11 mouse cellular contexts compared by ENCODE assay signal in genomic region chr8:105521061-105521460, GRCm38 (mm10). TPM values are rescaled to one million over a fixed set of nuclear protein-coding genes. Genes with fewer than 3 reads are reported as not detected.
A peak's percentile ranks its signal among the peaks of the same experiment; 100 is the strongest.
DNase-seq lines count a peak whose midpoint lies in the region; ATAC-seq lines count a peak whose summit lies in the region.
"Had no signal": no experiment of that assay in that cellular context is flagged by ENCODE, and none has a peak within 500 bp of the region (broad histone marks: within the 10 kb centered on the region; RNA-seq: fewer than 3 reads in every experiment).

No protein-coding gene starts in this region.

- H3K9me3 ChIP-seq in embryonic facial prominence, embryonic 10.5 days = no peaks in the 10 kb centered on the region
- H3K9me3 ChIP-seq in limb, embryonic 10.5 days (replicated peaks) = no peaks in the 10 kb centered on the region
- no peaks in the 10 kb centered on the region for H3K9me3 ChIP-seq in neural tube, embryonic 13.5 days

- intact Hi-C loops in left cerebral cortex, postnatal 4 days (cut with DNase I) = no loop called here
- intact Hi-C loops in left cerebral cortex, postnatal 36 days (cut with DNase I) = no loop called here

- H3K36me3 ChIP-seq in embryonic facial prominence, embryonic 10.5 days (replicated peaks) = peaks cover 38% of the 10 kb centered on the region
- peaks cover 56% of the 10 kb centered on the region for H3K36me3 ChIP-seq in limb, embryonic 10.5 days
- peaks cover 49% of the 10 kb centered on the region for H3K36me3 ChIP-seq in neural tube, embryonic 13.5 days

- peak overlapping the region; percentile 32 for H3K9ac ChIP-seq in neural tube, embryonic 13.5 days

- no peak for ATAC-seq in neural tube, embryonic 13.5 days (ENCODE audit: low read depth)

- H3K4me2 ChIP-seq in neural tube, embryonic 13.5 days = peak overlapping the region; percentile 24

- H3K27ac ChIP-seq in embryonic facial prominence, embryonic 10.5 days (replicated peaks) = peak overlapping the region; percentile 92
- H3K27ac ChIP-seq in limb, embryonic 10.5 days = peak overlapping the region; percentile 99
- H3K27ac ChIP-seq in neural tube, embryonic 13.5 days (replicated peaks) = peak overlapping the region; percentile 68

- peaks cover 72% of the 10 kb centered on the region for H3K4me1 ChIP-seq in embryonic facial prominence, embryonic 10.5 days
- peaks cover 74% of the 10 kb centered on the region for H3K4me1 ChIP-seq in limb, embryonic 10.5 days
- H3K4me1 ChIP-seq in neural tube, embryonic 13.5 days (replicated peaks) = peaks cover 52% of the 10 kb centered on the region

- H3K4me3 ChIP-seq in embryonic facial prominence, embryonic 10.5 days = peak overlapping the region; percentile 84
- H3K4me3 ChIP-seq in limb, embryonic 10.5 days = peak overlapping the region; percentile 97
- H3K4me3 ChIP-seq in neural tube, embryonic 13.5 days = no peak overlapping the region

- WGBS in embryonic facial prominence, embryonic 10.5 days = 0% methylated on average over 3 of the region's 3 CpGs
- WGBS in limb, embryonic 10.5 days = 3% methylated on average over 3 of the region's 3 CpGs
- 0% methylated on average over 3 of the region's 3 CpGs for WGBS in neural tube, embryonic 13.5 days

- peaks cover 48% of the 10 kb centered on the region for H3K27me3 ChIP-seq in embryonic facial prominence, embryonic 10.5 days (replicated peaks; ENCODE audit: low read depth, poor library complexity, severe bottlenecking)
- no peaks in the 10 kb centered on the region for H3K27me3 ChIP-seq in limb, embryonic 10.5 days (ENCODE audit: low read depth, poor library complexity, severe bottlenecking)
- peaks cover 15% of the 10 kb centered on the region for H3K27me3 ChIP-seq in neural tube, embryonic 13.5 days

- peak; percentile 48 for DNase-seq in left cerebral cortex, postnatal 4 days
- DNase-seq in left cerebral cortex, postnatal 36 days (ENCODE audit: low spot score in 2 of 2) = no peak
- peak; percentile 64 for DNase-seq in embryonic facial prominence, embryonic 10.5 days (ENCODE audit: low spot score)
- peak; percentile 58 for DNase-seq in limb, embryonic 10.5 days (ENCODE audit: low spot score)
- DNase-seq in urinary bladder, adult 18-20 months (ENCODE audit: low spot score in 2 of 2) = no peak
- no peak for DNase-seq in frontal cortex, postnatal 36 days (ENCODE audit: low spot score in 2 of 2)
- DNase-seq: gastrocnemius, postnatal 36 days; heart, postnatal 36 days; right cerebral cortex, postnatal 25 days had no signal

RNA-seq across cellular contexts. Expression of gene Hsd11b2, which starts 2.5 kb away (rescaled TPM):
- total RNA-seq in left cerebral cortex, postnatal 4 days (2021) = not detected
- under 1 TPM in 1 of 2 experiments, not detected in 1; 0.20 TPM for total RNA-seq in left cerebral cortex, postnatal 36 days (2021)
- polyA plus RNA-seq in embryonic facial prominence, embryonic 10.5 days (2016; fragmentation: Nextera tagmentation; extraction: Ambion mirVana) = 18.8 and 22.2 TPM in 2 replicates
- 78.2 and 83.2 TPM in 2 replicates for polyA plus RNA-seq in limb, embryonic 10.5 days (2016; fragmentation: Nextera tagmentation; extraction: Ambion mirVana)
- 5.4 and 5.5 TPM in 2 replicates for polyA plus RNA-seq in neural tube, embryonic 13.5 days (2015; fragmentation: Nextera tagmentation; extraction: Ambion mirVana)
- total RNA-seq: heart, postnatal 36 days; liver, adult 2 months had no signal

RNA-seq across cellular contexts. Expression of gene Zdhhc1, which starts 24.4 kb away (rescaled TPM):
- total RNA-seq in left cerebral cortex, postnatal 4 days (2021) = 10 to 100 TPM; 16.6 to 21.3 TPM
- total RNA-seq in left cerebral cortex, postnatal 36 days (2021) = 10 to 100 TPM; 33.2 to 45.3 TPM
- polyA plus RNA-seq in embryonic facial prominence, embryonic 10.5 days (2016; fragmentation: Nextera tagmentation; extraction: Ambion mirVana) = 19.2 and 20.5 TPM in 2 replicates
- 18.9 and 25.3 TPM in 2 replicates for polyA plus RNA-seq in limb, embryonic 10.5 days (2016; fragmentation: Nextera tagmentation; extraction: Ambion mirVana)
- polyA plus RNA-seq in neural tube, embryonic 13.5 days (2015; fragmentation: Nextera tagmentation; extraction: Ambion mirVana) = 27.8 and 31.9 TPM in 2 replicates

RNA-seq across cellular contexts. Expression of gene Atp6v0d1, which starts 44.8 kb away (rescaled TPM):
- total RNA-seq in left cerebral cortex, postnatal 4 days (2021) = 100 to 1,000 TPM; 255 to 260 TPM
- total RNA-seq in left cerebral cortex, postnatal 36 days (2021) = 100 to 1,000 TPM; 305 to 349 TPM
- polyA plus RNA-seq in embryonic facial prominence, embryonic 10.5 days (2016; fragmentation: Nextera tagmentation; extraction: Ambion mirVana) = 64.7 and 64.9 TPM in 2 replicates
- polyA plus RNA-seq in limb, embryonic 10.5 days (2016; fragmentation: Nextera tagmentation; extraction: Ambion mirVana) = 58.3 and 68.6 TPM in 2 replicates
- 195 and 211 TPM in 2 replicates for polyA plus RNA-seq in neural tube, embryonic 13.5 days (2015; fragmentation: Nextera tagmentation; extraction: Ambion mirVana)

RNA-seq across cellular contexts. Expression of gene Tppp3, which starts 49.7 kb away (rescaled TPM):
- total RNA-seq in left cerebral cortex, postnatal 4 days (2021) = 10 to 100 TPM; 67.5 to 67.6 TPM
- total RNA-seq in left cerebral cortex, postnatal 36 days (2021) = 10 to 100 TPM; 36.1 to 46.4 TPM
- 35.7 and 48.8 TPM in 2 replicates for polyA plus RNA-seq in embryonic facial prominence, embryonic 10.5 days (2016; fragmentation: Nextera tagmentation; extraction: Ambion mirVana)
- 8.4 and 13.5 TPM in 2 replicates for polyA plus RNA-seq in limb, embryonic 10.5 days (2016; fragmentation: Nextera tagmentation; extraction: Ambion mirVana)
- polyA plus RNA-seq in neural tube, embryonic 13.5 days (2015; fragmentation: Nextera tagmentation; extraction: Ambion mirVana) = 239 and 296 TPM in 2 replicates

Comparison
In these comparisons a context has a peak if more than half of its experiments do, and no peak if none do; other contexts are left out.
1. DNase-seq: peak in left cerebral cortex, postnatal 4 days (single experiment), embryonic facial prominence, embryonic 10.5 days (single experiment) and limb, embryonic 10.5 days (single experiment); none in left cerebral cortex, postnatal 36 days (0 of 2), urinary bladder, adult 18-20 months (0 of 2) and frontal cortex, postnatal 36 days (0 of 2).
2. Peak in every context shown above with its lines, with median percentiles within 50 percentile points of each other: H3K27ac ChIP-seq.